Mouse (Mus musculus) cerebellum, adult 8-10 months (tissue): Measurements from ENCODE around the gene Zfp697.
A peak's percentile ranks its signal among the peaks of the same experiment; 100 is the strongest.

Experiments used
- DNase-seq: peaks from one replicate; pipeline ENCODE4 v3.0.0; 2022

Zfp697 gene

GRCm38 (mm10) chr3:98382246-98382939 lies at the start of gene Zfp697:
TSS of gene Zfp697 (plus strand) at chr3:98382461.
- peak; percentile 87 for DNase-seq

- DNase-seq: no peak
These were observed 48.3 kb upstream of the Zfp697 start for GRCm38 (mm10) chr3:98334010-98334409.

- no peak for DNase-seq
These were observed 46.9 kb upstream of the Zfp697 start for GRCm38 (mm10) chr3:98335331-98335730.

GRCm38 (mm10) chr3:98335886-98336285 lies 46.4 kb upstream of the Zfp697 start:
- no peak for DNase-seq

GRCm38 (mm10) chr3:98336661-98337654 lies 45.3 kb upstream of the Zfp697 start:
- no peak for DNase-seq

- peak; percentile 14 for DNase-seq
These were observed 43.6 kb upstream of the Zfp697 start for GRCm38 (mm10) chr3:98338584-98339041.

- peak; percentile 18 for DNase-seq
These were observed 43.1 kb upstream of the Zfp697 start for GRCm38 (mm10) chr3:98339097-98339705.

GRCm38 (mm10) chr3:98339706-98340109 lies 42.6 kb upstream of the Zfp697 start, which contains the start of gene Phgdh:
TSS of gene Phgdh (minus strand) at chr3:98339990.
- DNase-seq: peak; percentile 20

- DNase-seq: no peak
These were observed 41.3 kb upstream of the Zfp697 start for GRCm38 (mm10) chr3:98340818-98341594.

- no peak for DNase-seq
These were observed 39.0 kb upstream of the Zfp697 start for GRCm38 (mm10) chr3:98343235-98343634.

- no peak for DNase-seq
These were observed 34.2 kb upstream of the Zfp697 start for GRCm38 (mm10) chr3:98348106-98348505.

GRCm38 (mm10) chr3:98348705-98349104 lies 33.6 kb upstream of the Zfp697 start:
- no peak for DNase-seq

- DNase-seq: peak; percentile 60
These were observed 28.4 kb upstream of the Zfp697 start for GRCm38 (mm10) chr3:98353892-98354291.

GRCm38 (mm10) chr3:98355344-98356025 lies 26.8 kb upstream of the Zfp697 start:
- DNase-seq: no peak

GRCm38 (mm10) chr3:98356026-98356365 lies 26.3 kb upstream of the Zfp697 start:
- DNase-seq: no peak

- no peak for DNase-seq
These were observed 25.5 kb upstream of the Zfp697 start for GRCm38 (mm10) chr3:98356632-98357370.

- peak; percentile 36 for DNase-seq
These were observed 19.5 kb upstream of the Zfp697 start for GRCm38 (mm10) chr3:98362753-98363152.

GRCm38 (mm10) chr3:98366086-98366485 lies 16.2 kb upstream of the Zfp697 start:
- no peak for DNase-seq

- DNase-seq: no peak
These were observed 15.4 kb upstream of the Zfp697 start for GRCm38 (mm10) chr3:98366823-98367222.

- no peak for DNase-seq
These were observed 14.0 kb upstream of the Zfp697 start for GRCm38 (mm10) chr3:98368283-98368682.

GRCm38 (mm10) chr3:98368776-98369175 lies 13.5 kb upstream of the Zfp697 start:
- no peak for DNase-seq
